Mouse (Mus musculus): ENCODE measurements around the gene Golph3l. TPM values are rescaled to one million over a fixed set of nuclear protein-coding genes. Genes with fewer than 3 reads are reported as not detected.
"Not testable (repeated sequence)": the region's sequence is repeated elsewhere in the genome, so short reads cannot be mapped to it uniquely, and the experiment has no call there.

Gene Golph3l
- polyA plus RNA-seq, 1 experiment: 18.4 TPM

DNA sequence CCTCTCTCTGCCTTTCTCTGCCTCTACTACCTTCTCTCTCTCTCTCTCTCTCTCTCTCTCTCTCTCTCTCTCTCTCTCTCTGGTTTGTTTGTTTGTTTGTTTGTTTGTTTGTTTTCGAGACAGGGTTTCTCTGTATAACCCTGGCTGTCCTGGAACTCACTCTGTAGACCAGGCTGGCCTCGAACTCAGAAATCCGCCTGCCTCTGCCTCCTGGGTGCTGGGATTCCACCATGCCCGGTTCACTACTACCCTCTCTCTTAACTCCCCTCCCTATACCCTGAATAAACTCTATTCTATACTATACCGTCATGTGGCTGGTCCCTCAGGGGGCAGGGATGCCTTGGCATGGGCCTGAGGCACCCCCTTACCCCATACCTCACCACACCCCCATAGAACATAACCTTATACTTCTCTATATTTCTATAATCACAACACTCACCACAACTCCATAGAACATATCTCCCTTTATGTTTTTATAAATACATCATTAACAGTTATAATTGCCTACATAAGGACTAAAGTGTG is 35.3 kb downstream of the Golph3l start:
- 66% methylated on average over 5 of the region's 5 CpGs for WGBS
- DNase-seq (ENCODE audit: low read depth, low spot score): not testable (repeated sequence)

DNA sequence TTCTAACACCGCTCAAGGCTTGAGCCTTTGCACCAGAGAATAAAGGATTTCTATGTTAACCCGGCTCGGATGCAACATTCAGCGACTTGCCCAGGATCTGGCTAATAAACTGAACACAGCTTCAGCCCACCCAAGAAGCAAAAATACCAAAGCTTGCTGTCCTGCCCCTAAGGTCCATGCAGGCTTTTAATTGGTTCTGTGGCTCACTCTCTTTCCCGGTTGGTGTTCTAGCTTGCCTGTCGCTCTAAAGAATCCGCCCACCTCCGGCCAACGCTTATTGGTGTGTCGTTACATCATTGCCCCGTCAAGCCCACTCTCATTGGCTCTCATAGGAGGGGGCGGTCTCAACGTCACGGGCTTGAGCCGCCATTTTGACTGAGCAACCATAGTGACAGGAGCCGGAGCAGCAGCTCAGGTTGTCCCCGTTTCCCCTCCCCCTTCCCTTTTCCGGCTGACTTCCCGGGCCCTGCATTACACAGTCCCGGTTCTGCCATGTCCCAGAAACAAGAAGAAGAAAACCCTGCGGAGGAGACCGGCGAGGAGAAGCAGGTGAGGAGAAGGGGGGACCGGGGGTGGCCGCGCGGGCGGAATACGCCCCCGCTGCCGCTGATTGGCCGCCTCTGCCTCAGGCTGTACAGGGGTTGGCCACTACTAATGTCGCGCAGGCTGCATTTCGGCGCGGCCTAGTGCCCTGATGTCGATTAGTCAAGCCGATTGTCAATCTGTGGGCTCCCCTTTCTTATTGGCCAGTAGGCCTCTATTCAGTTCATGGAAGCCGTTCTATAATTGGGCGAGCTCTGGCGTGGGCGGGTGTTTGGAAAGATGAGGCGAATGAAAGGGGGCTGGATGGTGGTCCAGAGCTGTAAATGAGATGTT is 36.1 kb downstream of the Golph3l start, which contains the start of gene Ensa:
Gene Ensa (plus strand): TSS at position 366 of the 876 bp plus-strand sequence.
- peak; percentile 96 for DNase-seq (ENCODE audit: low read depth, low spot score)
- WGBS: 1% methylated on average over 44 of the region's 44 CpGs

DNA sequence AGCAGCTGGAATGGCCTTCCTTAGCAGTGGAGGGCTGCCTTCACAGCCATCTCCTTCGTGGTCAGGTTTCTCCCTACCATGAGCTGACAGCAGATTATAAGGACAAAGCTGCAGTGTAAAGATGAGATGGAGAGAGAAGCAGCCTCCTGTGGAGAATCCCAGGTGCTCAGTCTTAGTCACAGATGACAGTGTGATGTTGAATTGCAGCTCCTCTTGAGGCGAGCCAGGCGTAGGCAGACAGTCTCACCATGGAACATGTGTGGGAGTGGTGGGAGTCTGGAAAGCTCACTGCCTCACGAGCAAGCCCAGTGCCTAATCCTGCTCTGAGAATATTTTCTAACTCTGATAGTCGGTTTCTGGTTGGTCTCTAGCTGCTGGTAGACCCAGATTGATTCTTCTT is 39.0 kb downstream of the Golph3l start:
- 76% methylated on average over 5 of the region's 5 CpGs for WGBS
- DNase-seq (ENCODE audit: low read depth, low spot score): no peak

DNA sequence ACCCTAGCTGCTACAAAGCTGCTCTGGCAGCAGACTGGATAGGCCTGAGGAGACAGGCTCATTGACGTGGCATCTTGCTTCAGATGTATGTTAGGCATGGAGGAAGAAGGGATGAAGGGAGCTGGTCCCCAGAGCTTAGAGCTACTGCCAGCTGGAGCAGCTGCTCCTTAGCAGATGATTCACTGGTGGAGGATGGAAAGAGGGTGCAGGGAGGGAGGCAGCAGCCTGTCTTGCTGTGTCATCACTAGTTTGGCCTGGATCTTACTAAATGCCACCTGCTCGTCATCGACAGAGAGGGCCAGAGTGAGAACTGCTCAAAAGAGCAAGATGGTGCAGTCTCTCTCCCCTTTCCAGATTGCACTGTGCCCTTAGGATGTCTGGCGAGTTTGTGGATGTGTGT is 41.0 kb downstream of the Golph3l start:
- DNase-seq (ENCODE audit: low read depth, low spot score): no peak
- WGBS: 56% methylated on average over 4 of the region's 4 CpGs

DNA sequence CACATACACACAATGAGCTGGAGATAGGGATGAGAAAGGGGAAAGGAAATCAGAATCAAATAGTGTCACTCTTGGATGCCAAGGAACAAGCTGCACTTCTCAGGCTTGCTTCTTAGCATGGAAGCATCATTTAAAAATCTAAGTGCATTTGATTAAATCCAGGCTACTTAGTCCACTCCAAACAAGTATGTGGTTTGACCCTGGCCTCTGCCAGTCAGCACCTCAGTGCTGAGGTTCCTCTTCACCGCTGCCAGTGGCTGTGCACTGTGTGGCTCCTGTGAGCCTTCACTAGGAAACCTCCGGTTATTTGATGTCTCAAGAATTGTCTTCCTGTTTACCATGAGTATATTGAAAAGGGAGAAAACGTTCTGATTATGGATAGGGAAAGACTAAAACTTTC is 42.1 kb downstream of the Golph3l start:
- DNase-seq (ENCODE audit: low read depth, low spot score): no peak
- 47% methylated on average over 3 of the region's 3 CpGs for WGBS

DNA sequence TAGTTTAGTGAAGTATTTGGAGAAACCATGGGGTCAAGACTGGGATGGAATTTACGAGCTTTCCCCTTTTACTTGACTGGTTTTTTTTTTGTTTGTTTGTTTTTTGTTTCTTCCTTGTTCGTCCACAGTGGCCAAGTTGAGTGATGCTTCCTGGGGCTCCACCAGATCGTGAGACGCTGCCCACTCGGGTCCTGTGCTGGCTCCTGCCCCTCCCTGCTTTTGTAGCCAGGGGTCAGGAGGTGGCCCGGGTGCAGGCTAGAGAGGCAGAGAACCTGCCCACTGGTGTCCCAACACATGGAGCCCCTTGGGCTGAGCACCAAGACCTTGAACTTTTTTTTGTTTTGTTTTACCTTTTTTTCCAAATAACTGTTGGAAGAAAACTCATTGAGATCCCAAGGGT is 42.6 kb downstream of the Golph3l start:
- DNase-seq (ENCODE audit: low read depth, low spot score): no peak
- WGBS: 44% methylated on average over 6 of the region's 6 CpGs

DNA sequence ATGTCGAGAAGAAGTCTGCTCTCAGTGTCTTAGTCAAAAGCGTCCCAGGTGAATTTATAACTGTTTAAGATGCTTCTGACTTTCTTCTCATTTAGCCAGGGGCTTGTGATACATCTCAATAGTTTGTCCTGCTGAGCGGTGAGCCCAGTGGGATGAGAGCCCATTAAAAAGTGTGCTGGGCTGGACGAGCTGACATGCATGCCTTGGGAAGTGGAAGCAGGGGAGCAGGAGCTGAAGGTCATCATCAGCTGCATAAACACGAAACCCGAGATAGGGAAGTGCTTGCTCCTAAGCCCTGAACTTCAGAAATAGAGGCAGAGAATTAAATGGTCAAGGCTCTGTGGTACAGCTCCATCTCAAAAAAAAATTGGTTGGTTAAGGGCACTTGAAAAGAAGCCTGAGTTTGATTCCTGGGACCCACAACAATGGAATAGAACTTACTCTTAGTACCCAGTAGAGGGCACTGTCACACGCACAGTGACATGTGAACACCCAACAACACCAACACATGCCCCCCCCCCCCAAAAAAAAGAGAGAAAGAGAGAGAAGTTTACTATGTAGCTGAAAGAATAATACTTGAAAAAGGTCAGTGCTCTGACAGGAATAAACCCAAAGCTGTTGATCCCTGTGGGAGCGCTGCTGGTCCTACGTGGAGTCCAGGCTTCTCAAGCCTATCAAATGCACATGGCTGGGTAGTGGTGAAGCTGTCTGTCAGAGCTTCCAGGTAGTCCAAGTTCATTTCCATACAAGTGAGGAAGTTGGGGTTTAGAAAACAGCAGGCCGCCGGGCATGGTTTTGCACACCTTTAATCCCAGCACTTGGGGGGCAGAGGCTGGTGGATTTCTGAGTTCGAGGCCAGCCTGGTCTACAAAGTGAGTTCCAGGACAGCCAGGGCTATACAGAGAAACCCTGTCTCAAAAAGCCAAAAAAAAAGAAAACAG is 44.2 kb downstream of the Golph3l start:
- 60% methylated on average over 12 of the region's 12 CpGs for WGBS
- no peak for DNase-seq (ENCODE audit: low read depth, low spot score)

DNA sequence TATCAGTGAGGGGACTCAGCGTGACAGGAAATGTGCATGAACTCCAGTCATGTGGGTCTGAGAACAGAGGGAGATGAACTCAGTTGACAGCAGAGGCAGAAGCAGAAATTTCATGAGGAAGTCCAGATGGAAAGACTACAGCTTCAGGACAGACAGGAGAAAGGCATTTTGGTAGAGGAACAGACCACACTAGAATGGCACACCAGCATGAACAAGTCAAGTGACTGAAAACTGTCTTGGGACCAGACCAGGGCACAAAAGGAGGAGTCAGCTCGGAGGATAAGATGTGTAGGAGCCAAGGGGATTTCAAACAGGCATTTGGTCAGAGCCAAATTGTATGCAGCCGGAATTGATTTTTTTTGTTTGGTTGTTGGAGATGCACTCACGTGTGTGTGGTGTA is 46.9 kb downstream of the Golph3l start:
- 47% methylated on average over 4 of the region's 4 CpGs for WGBS
- DNase-seq (ENCODE audit: low read depth, low spot score): no peak

DNA sequence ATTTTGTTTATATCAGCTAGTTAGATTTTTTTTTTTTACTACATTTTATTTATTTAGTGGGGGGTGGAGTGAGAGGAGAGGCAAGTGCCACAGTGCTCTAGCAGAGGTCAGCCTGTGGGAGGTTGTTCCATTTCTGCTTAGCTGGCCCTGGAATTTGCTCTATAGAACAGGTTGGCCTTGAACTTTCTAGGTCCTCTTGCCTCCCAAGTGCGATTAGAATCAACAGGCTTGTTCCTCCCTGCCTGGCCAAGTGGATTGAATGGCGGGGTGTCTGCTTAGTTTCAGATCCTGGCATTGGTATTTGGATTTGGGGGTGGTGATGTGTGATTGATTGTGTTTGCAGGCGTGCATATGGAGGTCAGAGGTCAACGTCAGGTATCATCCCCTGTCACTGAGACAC is 47.3 kb downstream of the Golph3l start:
- DNase-seq (ENCODE audit: low read depth, low spot score): no peak
- WGBS: 56% methylated on average over 4 of the region's 4 CpGs

DNA sequence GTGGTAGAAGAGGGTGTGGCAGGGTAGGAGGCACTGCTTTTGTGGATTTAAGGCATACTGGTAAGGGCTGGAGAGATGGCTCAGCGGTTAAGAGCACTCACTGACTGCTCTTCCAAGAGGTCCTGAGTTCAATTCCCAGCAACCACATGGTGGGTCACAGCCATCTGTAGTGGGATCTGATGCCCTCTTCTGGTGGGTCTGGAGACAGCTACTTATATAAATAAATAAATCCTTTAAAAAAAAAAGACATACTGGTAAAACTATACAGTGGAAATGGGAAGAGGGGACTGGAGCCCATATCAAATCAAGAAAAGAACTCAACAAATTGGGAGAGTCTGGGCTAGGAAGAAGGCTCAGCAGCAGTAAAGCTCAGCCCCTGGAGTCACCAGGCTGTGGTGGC is 51.0 kb downstream of the Golph3l start:
- 54% methylated on average over 1 of the region's 1 CpGs for WGBS
- DNase-seq (ENCODE audit: low read depth, low spot score): no peak

DNA sequence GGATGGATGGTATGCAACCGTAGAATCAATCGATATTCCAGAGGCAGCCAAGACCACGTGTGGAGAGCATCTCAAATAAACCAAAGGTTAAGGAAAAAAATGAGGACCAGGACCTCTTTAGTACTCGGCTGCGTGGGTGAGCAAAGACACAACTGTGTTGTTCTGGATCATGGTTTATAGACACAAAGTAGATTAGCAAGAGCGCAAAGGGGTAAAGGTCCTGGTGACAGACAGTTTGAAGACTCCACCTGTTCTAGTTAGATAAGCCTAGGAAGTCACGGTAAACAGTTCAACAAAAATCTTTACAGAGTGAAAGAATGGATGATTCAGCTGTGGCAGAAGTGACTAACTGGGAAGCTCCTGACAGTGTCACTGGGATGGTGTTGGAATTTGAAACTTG is 54.4 kb downstream of the Golph3l start:
- no peak for DNase-seq (ENCODE audit: low read depth, low spot score)
- 46% methylated on average over 7 of the region's 7 CpGs for WGBS

DNA sequence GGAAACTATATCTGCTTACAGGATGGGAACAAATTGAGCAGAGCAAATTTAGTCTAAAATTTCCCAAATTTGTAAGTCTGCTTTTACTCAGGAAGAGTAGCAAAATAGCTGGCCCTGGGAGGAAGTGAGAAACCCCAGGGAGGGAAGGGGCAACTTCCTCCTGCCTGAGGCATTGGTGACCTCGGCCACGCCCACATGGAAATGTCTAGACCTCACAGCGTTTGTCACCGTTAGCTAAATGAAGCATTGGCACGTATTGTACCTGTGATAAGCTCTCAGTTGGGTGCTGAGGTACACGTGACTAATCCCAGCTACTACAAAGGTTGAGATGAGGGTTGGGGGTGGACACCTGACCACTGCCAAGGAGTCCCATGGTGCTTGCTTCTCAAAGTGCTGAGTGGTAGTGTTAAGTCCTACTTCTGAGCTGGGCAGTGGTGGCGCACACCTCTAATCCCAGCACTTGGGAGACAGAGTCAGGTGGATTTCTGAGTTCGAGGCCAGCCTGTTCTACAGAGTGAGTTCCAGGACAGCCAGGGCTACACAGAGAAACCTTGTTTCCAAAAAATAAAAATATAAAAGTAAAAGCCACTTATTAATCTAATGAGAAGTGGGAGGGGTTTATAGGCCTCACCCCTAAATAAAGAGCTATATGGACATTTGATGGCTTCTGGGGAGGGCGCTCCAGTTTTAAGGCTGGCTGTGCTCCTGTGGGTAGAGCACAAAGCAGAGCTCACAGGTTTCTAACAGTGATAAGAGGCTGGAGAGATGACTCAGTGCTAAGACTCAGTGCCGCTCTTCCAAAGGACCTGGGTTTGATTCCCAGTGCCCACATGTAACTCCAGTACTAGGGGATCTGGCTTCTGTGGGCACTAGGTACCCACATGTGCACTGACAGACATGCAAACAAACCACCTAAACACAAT is 56.8 kb downstream of the Golph3l start:
- no peak for DNase-seq (ENCODE audit: low read depth, low spot score)
- 51% methylated on average over 10 of the region's 10 CpGs for WGBS

DNA sequence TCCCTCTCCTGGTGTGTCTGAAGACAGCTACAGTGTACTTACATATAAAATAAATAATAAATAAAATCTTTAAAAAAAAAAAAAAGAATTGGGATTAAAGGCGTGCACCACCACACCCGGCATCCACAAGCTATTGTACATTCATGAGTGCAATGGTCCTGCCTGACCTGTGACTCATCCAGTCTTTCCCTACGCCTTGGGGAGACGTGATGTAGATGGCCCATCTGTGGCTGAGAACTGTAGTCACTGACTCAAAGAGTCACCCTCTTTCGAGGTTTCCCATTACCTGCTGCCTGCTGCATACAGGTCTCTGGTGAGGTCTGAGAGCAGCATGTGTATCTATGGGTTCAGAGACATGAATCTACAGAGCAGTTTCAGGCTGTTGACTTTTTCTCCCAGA is 59.3 kb downstream of the Golph3l start:
- no peak for DNase-seq (ENCODE audit: low read depth, low spot score)
- WGBS: 62% methylated on average over 5 of the region's 5 CpGs

DNA sequence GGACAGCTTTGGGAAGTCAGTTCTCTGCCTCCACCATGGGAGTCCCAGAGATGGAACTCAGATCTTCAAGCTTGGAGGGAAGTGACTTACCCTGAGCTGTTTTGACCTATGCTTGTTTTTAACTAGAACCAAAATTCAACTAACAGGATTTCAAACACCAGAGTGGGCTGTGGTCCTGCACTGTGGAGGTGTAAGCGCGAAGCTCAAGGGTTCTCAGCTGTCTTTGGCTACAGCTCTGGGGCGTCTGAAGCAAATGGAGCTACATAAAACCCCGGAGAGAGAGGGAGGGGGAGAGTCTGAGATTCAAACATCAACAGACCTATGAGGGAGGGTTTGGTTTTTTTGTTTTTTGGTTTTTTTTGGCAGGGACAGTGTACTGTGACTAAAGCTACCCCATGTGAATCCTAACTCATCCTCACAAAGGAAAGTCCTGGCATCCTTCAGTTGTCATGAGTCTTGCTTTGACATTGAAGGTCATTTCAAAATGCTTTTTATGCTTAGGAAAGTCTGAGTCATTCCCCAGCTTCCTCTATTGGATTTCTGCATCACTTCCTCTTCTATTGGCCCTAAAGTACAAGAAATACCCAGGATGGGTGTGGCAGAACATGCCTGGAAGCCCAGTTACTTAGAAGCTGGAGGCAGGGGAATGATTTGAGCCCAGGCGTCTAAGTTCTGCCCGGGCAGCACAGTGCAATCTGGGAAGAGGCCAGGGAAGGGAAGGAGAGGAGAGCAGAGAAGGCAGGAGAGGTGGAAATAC is 61.7 kb downstream of the Golph3l start:
- no peak for DNase-seq (ENCODE audit: low read depth, low spot score)
- 26% methylated on average over 6 of the region's 6 CpGs for WGBS

DNA sequence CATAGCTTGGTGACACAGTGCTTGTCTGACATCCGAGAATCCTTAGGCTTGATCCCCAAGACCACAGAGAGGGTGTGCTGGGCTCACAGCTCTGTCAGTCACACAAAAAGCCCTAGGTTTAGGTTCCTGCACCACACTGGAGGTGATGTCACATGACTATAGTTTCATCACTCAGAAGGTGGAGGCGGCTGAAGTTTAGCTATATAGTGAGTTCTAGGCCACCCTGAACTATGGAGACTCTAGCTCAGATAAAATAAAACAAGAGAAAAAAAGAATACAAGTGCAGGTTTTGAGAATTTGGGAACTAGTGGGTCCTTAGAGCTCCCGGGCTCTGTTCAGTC is 62.3 kb downstream of the Golph3l start:
- 82% methylated on average over 3 of the region's 3 CpGs for WGBS
- no peak for DNase-seq (ENCODE audit: low read depth, low spot score)

DNA sequence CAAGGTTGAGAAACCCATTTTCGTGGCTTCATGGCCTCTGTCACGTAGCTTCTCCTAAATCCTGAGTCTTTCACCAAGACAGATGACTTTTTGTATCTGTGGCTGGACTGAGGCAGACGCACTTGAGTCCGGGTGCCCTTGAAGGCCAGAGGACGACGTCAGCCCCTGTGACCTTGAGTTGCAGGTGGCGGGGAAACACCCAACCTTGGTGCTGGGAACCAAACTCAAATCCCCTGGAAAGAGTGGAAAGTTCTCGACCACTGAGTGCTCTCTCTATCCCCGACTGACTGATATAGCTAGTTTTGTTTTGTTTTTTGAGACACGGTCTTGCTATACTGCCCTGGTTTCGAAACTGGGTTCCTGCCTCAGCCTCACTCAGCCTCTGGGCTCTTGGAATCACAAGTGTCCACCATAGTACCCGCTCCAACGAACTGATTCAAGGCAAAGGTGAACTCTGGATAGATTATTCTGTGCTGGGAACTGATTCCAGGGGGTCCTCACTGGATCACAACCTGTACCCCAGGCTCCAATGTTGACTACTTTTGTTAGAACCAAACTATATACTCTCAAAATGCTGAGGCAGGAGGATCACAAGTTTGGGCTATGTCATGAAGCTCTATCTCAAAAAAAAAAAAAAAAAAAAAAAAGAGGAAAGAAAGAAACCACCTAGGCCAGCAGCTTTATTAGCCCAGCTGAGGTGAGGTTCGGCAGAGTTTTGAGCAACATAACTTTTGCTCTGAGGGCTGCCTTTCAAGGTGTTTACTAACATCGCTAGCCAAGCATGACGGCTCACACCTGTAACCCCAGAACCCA is 62.9 kb downstream of the Golph3l start:
- DNase-seq (ENCODE audit: low read depth, low spot score): no peak
- WGBS: 83% methylated on average over 16 of the region's 16 CpGs

DNA sequence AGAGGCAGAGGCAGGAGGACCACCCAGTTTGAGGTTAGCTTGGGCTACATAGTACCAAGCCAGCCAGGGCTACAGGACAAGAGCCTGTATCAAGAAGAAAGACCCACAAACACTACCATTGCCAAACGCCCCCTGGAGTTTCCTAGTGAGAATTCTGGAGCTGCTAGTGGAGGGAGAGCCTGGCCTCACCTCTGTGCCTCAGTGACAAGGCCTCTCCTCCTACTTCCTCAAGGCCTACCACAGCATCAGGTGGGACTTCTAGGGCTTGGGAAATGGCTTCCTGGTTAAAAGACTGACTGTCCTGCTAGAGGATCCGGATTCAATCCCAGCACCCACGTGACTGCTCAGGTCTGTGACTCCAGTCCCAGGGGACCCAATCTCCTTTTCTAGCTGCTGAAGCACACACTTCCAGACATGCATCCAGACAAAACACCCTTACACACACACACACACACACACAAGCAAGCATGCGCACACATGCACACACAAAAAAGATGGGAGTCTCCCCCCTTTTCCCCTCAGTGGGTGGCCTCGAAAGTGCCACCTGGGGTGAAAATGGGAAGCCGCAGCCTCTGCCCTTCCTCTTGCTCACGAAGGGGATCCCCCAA is 63.6 kb downstream of the Golph3l start:
- 79% methylated on average over 7 of the region's 7 CpGs for WGBS
- no peak for DNase-seq (ENCODE audit: low read depth, low spot score)

DNA sequence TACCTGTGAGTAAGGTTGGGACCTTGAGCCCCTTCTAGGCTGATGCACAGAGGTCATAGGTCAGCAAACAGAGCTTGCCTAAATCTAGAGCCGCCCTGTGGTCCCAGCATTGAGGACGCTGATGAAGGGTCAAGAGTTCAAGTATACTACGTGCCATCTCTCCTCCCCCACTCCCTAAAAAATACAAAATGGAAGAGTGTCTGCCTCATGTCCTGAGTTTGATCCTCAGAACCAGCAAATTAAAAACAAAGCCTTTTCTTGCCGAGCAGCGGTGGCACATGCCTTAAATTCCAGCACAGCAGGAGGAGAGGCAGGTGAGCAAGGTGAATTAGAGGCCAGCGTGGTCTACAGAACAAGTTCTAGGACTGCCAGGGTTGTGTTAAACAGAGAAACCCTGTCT is 64.1 kb downstream of the Golph3l start:
- DNase-seq (ENCODE audit: low read depth, low spot score): no peak
- WGBS: 75% methylated on average over 6 of the region's 6 CpGs
